Mouse (Mus musculus) megakaryocyte, adult 5-6 weeks (primary cell): ENCODE data around the gene Blvrb. TPM values are rescaled to one million over a fixed set of nuclear protein-coding genes. Genes with fewer than 3 reads are reported as not detected.
A peak's percentile ranks its signal among the peaks of the same experiment; 100 is the strongest.
"Not testable (repeated sequence)": the region's sequence is repeated elsewhere in the genome, so short reads cannot be mapped to it uniquely, and the experiment has no call there.

Source experiments
- ATAC-seq: 2 replicates; pipeline ENCODE4 v1.8.0; 2016; ENCODE audit warnings: mild to moderate bottlenecking, inconsistent platforms; ENCODE audit not compliant: poor library complexity, severe bottlenecking
- total RNA-seq, 2 experiments: library from RNA; stranded (forward) in 1 of 2; stranded (reverse) in 1 of 2; fragments of 153-499, 151-499 nt in 1 of 2; fragments of 221-1000, 200-1000 nt in 1 of 2; gene quantifications; 2 replicates each; pipeline versions ENCODE4 v1.2.3 to v1.2.4; 2015 to 2017

The Blvrb gene
- total RNA-seq, 2 experiments from 2014 or later, result 16.2 to 35.3 TPM

GRCm38 (mm10) chr7:27480506-27480905, 32.7 kb downstream of the Blvrb start:
- ATAC-seq, result no peak

DNA sequence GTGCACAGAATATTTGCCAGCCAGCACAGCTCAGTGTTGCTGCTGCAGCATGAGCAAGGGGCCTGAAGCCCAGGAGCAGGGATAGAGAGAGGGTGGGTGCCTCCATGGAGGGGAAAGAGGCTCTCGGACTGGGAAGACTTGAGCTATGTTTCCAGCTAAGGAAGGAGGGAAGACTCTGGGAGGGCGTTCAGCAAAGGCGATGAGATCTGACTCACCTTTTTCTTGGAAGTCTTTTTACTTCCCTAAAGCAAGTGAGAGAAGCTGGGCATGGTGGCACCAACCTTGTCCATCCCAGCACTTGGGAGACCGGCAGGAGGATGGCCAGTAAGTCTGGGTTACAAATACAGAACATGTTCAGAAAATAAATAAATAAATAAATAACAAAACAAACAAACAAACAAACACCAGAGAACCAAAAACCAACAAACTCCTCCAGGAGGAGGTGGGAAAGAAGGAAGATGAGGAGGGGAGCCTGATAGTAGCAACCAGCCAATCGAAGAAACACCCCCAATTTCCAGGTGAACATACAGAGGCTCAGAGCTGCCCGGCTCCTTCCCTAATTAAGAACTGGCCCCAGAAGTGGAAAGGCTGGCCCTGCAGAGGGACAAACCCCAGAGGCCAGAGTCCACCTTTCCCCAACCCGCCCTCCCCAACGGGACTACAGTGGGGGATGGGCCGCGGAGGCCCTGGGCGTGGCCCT, 33.3 kb downstream of the Blvrb start:
- no peak for ATAC-seq

GRCm38 (mm10) chr7:27481627-27481969, 33.8 kb downstream of the Blvrb start:
- peak; percentile 96 for ATAC-seq

DNA sequence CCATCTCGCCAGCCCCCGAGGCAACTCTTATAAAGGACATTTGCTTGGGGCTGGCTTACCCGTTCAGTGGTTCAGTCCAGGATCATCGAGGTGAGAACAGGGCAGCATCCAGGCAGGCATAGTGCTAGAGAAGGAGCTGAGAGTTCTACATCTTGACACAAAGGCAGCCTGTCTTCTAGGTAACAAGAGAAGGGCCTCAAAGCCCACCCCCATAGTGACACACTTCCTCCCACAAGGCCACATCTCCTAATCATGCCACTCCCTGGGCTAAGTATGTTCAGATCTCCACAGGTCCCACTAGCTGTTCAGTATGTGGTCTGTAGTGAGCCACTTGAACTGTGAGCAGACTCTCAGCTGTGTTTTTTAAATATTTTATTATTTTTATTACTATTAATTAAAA, 36.1 kb downstream of the Blvrb start:
- ATAC-seq, result no peak

DNA sequence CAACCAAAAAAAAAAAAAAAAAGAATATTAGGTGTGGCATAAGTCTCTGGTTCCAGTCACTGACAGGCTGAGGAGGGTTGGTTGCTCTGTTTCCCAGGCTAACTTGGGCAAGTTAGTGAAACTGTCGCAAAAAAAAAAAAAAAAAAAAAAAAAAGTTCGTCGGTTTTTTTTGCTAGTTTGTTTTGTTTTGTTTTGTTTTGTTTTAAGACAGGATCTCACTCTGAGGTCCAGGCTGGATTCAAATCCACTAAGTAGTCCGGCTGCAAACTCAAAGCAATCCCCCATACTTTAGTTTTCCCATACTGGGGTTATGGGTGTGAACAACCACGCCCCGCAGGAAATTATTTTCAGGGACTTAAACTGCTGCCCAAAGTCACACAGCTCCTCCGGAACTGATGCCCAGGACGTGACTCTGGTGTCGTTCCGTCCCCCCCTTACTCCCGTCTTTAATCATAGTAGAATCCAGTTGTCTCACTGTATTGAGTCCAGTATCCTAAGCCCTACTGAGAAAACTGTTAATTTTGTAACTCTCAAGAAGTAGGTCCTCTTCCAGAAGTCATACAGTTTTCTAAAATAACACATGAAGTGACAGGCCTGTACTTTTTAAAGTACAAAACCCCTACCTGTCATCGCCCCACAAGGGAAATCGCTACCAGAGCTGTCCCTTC, 38.5 kb downstream of the Blvrb start:
- ATAC-seq, result no peak

DNA sequence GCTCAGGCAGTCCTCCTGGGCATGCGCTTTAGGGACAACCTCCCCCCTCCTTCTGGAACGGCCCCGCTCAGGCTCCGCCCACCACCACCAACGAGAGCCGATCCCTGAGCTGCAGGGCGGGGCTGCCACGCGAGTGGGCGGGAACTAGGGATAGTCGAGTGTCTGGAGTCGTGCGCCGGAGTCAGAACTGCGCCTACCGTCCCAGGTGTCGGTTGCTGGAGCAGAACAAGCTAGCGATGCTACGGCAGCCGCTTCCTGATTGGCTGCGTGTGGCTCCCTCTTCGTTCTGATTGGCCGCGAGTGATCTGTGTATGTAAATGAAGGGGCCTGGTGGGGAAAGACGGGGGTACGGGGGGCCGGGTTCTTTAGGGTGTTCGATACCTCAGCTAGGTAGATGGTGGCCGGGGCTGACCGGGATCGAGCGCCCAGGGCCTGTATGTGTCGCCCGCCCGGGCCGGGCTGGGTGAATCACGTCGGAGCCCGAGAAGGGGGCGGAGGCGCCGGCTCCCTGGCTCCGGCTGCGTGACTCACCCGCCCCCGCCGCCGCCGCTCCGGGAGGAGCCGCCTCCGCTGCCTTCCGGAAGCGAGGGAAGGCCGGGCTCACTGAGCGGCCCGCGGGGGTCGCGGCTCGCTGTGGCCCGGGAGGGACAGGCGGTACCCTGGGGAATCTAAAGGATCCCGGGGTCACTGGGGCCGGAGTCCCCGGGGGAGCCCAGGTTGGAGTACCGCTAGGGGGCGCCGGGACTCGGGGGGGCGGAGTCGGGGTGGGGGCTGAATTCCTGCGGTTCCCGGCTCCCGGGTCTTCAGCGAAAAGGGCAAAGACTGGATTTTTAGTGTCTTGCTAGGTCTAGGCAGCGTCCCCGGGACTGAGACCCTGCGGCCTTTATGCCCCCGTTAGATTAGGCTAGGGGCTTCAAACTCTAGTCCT, 39.3 kb downstream of the Blvrb start, which contains the start of gene Sertad1:
Gene Sertad1 (plus strand): TSS at position 141 of the 928 bp plus-strand sequence.
- peak; percentile 75 for ATAC-seq

DNA sequence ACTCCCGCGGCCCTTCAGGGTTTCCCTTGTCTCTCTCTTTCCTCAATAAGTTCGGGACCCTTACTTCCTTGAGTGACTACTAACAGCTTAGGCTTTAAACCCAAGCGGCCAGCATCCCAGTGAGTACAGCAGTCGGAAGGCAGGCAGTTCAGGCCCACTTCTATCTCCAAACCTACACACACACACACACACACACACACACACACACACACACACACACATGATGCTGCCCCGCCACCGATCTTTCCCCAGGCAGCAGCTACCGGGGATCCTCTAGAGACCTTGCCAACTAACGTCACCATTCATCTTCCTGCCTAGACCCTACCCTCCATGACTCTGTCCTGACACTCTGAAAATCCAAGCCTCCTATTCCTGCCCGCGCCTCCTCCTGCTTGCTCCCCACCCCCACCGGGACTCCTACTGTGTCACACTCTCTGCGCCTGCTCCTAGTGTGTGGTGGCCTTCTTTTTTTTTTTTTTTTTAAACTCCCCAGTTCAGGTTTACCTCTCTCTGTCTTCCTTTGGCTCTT, 40.0 kb downstream of the Blvrb start:
- no peak for ATAC-seq

DNA sequence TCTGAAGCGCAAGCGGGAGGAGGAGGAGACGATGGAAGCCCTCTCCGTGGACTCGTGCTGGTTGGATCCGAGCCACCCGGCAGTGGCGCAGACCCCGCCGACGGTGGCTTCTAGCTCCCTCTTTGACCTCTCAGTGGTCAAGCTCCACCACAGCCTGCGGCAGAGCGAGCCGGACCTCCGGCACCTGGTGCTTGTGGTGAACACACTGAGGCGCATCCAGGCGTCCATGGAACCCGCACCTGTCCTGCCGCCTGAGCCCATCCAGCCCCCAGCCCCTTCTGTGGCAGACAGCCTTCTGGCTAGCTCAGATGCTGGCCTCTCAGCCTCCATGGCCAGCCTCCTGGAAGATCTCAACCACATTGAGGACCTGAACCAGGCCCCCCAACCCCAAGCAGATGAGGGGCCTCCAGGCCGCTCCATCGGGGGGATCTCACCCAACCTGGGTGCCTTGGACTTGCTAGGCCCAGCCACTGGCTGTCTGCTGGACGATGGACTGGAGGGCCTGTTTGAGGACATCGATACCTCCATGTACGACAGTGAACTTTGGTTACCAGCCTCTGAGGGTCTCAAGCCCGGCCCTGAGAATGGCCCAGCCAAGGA, 41.6 kb downstream of the Blvrb start:
- no peak for ATAC-seq

DNA sequence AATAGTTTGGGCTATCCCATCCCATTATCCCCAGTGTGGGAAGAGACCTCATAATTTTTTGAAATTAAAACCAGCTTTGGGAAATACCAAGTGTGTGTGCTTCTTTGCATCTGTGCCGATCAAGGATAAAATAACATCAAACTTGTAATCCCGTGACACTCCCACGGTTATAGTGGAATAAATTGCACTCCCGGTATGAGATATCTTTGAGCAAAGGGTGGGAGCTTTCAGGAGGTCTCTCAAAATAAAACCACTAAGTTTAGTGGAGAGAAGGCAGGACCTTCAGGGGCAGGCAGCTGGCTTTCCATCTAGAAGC, 42.4 kb downstream of the Blvrb start:
- no peak for ATAC-seq

GRCm38 (mm10) chr7:27490543-27491329, 43.0 kb downstream of the Blvrb start:
- peak; percentile 60 for ATAC-seq

- no peak for ATAC-seq
Measured at GRCm38 (mm10) chr7:27491856-27492255, 44.1 kb downstream of the Blvrb start.

GRCm38 (mm10) chr7:27493022-27493421, 45.2 kb downstream of the Blvrb start:
- ATAC-seq, result no peak

DNA sequence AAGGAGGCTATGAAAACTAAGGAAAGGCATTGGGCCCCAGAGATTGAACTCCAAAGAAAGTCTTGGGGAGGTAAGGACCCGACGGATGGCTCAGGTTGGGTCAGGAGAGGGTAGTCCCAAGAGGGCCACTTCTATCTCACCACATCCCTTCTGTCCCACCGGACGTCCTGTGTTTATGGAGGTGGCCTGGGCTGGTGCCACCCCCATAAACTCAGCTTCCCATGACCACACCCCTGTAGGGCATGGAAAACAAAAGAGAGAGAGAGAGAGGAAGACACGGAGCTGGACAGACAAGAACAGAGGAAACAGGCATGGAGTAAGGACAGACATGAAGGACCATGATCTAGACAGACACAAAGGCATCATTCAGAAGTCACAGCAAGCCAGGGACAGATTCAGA, 45.7 kb downstream of the Blvrb start:
- ATAC-seq, result no peak

GRCm38 (mm10) chr7:27494659-27495367, 47.0 kb downstream of the Blvrb start:
- not testable (repeated sequence) for ATAC-seq

DNA sequence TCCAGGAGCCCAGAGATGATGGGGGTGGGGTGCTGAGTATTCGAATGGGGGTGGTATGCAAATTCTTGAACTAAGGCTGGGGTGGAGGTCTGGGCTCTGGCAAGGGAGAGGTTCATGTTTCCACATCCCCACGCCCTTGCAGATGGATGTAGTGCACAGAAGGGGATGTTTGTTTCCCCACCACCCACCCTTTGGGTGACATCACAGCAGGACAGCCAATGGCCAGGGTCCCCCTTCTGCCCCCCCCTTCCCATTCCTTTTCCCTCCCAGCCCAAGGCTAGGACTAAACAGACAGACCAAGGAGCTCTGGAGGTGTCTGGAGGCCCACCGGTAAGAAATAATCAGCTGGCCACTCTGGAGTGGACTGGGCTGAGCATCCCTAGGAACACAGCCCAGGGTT, 51.3 kb downstream of the Blvrb start, which contains the start of gene Prx:
Gene Prx (plus strand): TSS at position 289 of the 400 bp plus-strand sequence.
- ATAC-seq, result no peak

DNA sequence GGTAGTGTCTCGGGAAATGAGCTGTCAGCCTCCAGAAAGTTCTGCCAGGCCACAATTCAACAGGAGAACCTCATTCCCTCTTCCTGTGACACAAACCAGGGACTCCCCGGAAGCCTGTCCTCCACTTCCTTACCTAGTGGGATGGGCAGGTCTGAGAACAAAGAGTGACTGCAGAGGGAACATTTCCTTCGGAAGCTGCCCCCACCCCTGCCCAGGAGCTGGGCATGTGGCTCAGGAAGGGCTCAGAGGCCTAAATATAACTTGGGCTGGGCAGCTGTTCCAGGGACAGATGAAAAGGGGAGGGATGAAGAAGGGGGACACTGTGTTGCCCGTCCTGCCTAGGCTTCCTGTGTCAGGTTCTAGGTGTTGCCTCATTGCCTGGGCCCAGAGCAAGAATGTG, 53.8 kb downstream of the Blvrb start:
- ATAC-seq, result no peak

DNA sequence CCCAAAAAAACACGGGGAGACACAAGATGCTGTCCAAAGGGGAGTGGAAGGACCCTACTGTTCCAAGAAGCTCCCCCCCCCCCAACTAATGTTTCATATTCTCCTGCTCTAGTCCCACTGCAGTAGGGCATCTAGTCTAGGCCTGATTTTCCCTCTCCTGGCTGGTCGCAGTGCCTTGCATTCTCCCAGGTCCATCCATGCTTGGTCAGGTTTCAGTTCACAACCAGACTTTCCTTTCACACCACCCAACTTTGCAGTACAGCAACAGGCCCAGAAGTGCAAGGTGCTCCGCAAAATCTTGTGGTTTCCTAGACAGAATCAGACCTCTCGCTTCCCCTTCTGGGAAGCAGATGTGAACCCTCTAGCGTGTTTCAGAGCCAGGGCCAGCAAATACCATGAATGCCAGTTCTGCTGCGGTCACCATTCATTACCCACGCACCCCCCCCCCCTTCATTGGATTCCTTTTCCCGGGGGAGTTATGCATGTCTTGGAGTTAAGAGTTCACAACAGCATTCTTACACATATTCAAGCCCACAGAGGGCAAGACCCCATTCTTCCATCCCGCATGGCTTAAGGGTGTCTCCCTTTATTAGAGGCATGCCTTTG, 59.1 kb downstream of the Blvrb start:
- ATAC-seq, result peak; percentile 38; the same call in 1 of the 2 replicates

GRCm38 (mm10) chr7:27507711-27508647, 60.2 kb downstream of the Blvrb start:
- peak; percentile 94 for ATAC-seq
